Mouse (Mus musculus) liver, embryonic 13.5 days (tissue): ENCODE data around the gene Zbtb20. TPM values are rescaled to one million over a fixed set of nuclear protein-coding genes. Genes with fewer than 3 reads are reported as not detected.

Experiments
- ATAC-seq: fragments of 200-750 bp; cut with Nextera tagmentation; 2 replicates; pipeline ENCODE4 v1.8.0; 2017; ENCODE audit warnings: low read depth, mild to moderate bottlenecking, moderate number of reproducible peaks, moderate library complexity
- DNase-seq: peaks from one replicate; pipeline ENCODE4 v3.0.0; 2022
- H3K27ac ChIP-seq: fragments of 300-500 bp; sonication (generic); 2 replicates; pipeline ENCODE4 v1.5.1; 2015; ENCODE audit warnings: moderate library complexity, mild to moderate bottlenecking, inconsistent platforms
- H3K27me3 ChIP-seq: fragments of 300-500 bp; sonication (generic); 2 replicates; pipeline ENCODE4 v1.6.1; 2015; ENCODE audit warnings: mild to moderate bottlenecking, inconsistent platforms
- H3K36me3 ChIP-seq: fragments of 300-500 bp; sonication (generic); 2 replicates; pipeline ENCODE4 v1.6.1; 2015; ENCODE audit warnings: mild to moderate bottlenecking, inconsistent platforms
- H3K4me1 ChIP-seq: fragments of 300-500 bp; sonication (generic); replicated peaks from 2 replicates; pipeline ENCODE4 v1.6.1; 2015; ENCODE audit warnings: inconsistent platforms
- H3K4me2 ChIP-seq: fragments of 300-500 bp; sonication (generic); 2 replicates; pipeline ENCODE4 v1.6.1; 2015; ENCODE audit warnings: inconsistent platforms, mild to moderate bottlenecking, moderate library complexity
- H3K4me3 ChIP-seq: fragments of 300-500 bp; sonication (generic); replicated peaks from 2 replicates; pipeline ENCODE4 v1.5.1; 2015; ENCODE audit warnings: mild to moderate bottlenecking, inconsistent platforms
- H3K9ac ChIP-seq: fragments of 300-500 bp; sonication (generic); 2 replicates; pipeline ENCODE4 v1.6.1; 2015; ENCODE audit warnings: mild to moderate bottlenecking, inconsistent platforms
- H3K9me3 ChIP-seq: fragments of 300-500 bp; sonication (generic); replicated peaks from 2 replicates; pipeline ENCODE4 v1.6.1; 2016; ENCODE audit warnings: inconsistent platforms
- WGBS: fragments of 180-500 bp; shearing (Covaris S2); methylation state at CpG from one replicate; pipeline ENCODE4 v1.1.7; 2015; ENCODE audit not compliant: insufficient replicate concordance; 5-methylcytosine and 5-hydroxymethylcytosine counted together
- polyA plus RNA-seq: library from polyadenylated mRNA; unstranded; fragments of >200 nt; fragmentation: Nextera tagmentation; extraction: Ambion mirVana; gene quantifications from 2 replicates; pipeline ENCODE4 v1.2.1, GENCODE M21; 2015

The Zbtb20 gene
- polyA plus RNA-seq, 1 experiment from 2014 or later: 2.5 TPM

- no peak for ATAC-seq
- no peak overlapping the region for H3K9ac ChIP-seq
- H3K27me3 ChIP-seq: no peaks in the 10 kb centered on the region
- 67% methylated on average over 4 of the region's 4 CpGs for WGBS
- H3K4me2 ChIP-seq: no peak overlapping the region
- DNase-seq: no peak
- no peaks in the 10 kb centered on the region for H3K4me1 ChIP-seq
- no peaks in the 10 kb centered on the region for H3K36me3 ChIP-seq
- no peak overlapping the region for H3K27ac ChIP-seq
- H3K4me3 ChIP-seq: no peak overlapping the region
- H3K9me3 ChIP-seq: no peaks in the 10 kb centered on the region
Observed at GRCm38 (mm10) chr16:43393382-43393781, 517.7 kb downstream of the Zbtb20 start.

- Histone ChIP-seq H3K4me3 (no peak overlapping the region), H3K4me2 (no peak overlapping the region), H3K27ac (no peak overlapping the region), H3K4me1 (no peaks in the 10 kb centered on the region), H3K9me3 (no peaks in the 10 kb centered on the region), H3K27me3 (no peaks in the 10 kb centered on the region), H3K9ac (no peak overlapping the region), H3K36me3 (no peaks in the 10 kb centered on the region)
- DNase-seq (no peak), ATAC-seq (no peak)
- 71% methylated on average over 9 of the region's 9 CpGs for WGBS
Observed at GRCm38 (mm10) chr16:43394013-43394568, 518.4 kb downstream of the Zbtb20 start.

GRCm38 (mm10) chr16:43394760-43395159 is 519.1 kb downstream of the Zbtb20 start:
- no peak overlapping the region for H3K4me2 ChIP-seq
- 53% methylated on average over 2 of the region's 2 CpGs for WGBS
- ATAC-seq: no peak
- no peak overlapping the region for H3K27ac ChIP-seq
- H3K4me3 ChIP-seq: no peak overlapping the region
- H3K27me3 ChIP-seq: no peaks in the 10 kb centered on the region
- no peaks in the 10 kb centered on the region for H3K9me3 ChIP-seq
- no peaks in the 10 kb centered on the region for H3K36me3 ChIP-seq
- H3K9ac ChIP-seq: no peak overlapping the region
- no peaks in the 10 kb centered on the region for H3K4me1 ChIP-seq
- DNase-seq: no peak

- no peaks in the 10 kb centered on the region for H3K36me3 ChIP-seq
- no peaks in the 10 kb centered on the region for H3K4me1 ChIP-seq
- H3K27me3 ChIP-seq: no peaks in the 10 kb centered on the region
- ATAC-seq (no peak), DNase-seq (no peak)
- H3K9me3 ChIP-seq: no peaks in the 10 kb centered on the region
- WGBS: 72% methylated on average over 11 of the region's 11 CpGs
- no peak overlapping the region for H3K4me3 ChIP-seq
- no peak overlapping the region for H3K4me2 ChIP-seq
- H3K9ac ChIP-seq: no peak overlapping the region
- H3K27ac ChIP-seq: no peak overlapping the region
Observed at GRCm38 (mm10) chr16:43396849-43397628, 521.4 kb downstream of the Zbtb20 start.

GRCm38 (mm10) chr16:43397629-43398323 is 522.1 kb downstream of the Zbtb20 start:
- WGBS: 65% methylated on average over 3 of the region's 3 CpGs
- no peak for ATAC-seq
- no peak overlapping the region for H3K4me2 ChIP-seq
- H3K4me3 ChIP-seq: no peak overlapping the region
- H3K36me3 ChIP-seq: no peaks in the 10 kb centered on the region
- no peak for DNase-seq
- H3K9ac ChIP-seq: no peak overlapping the region
- H3K27me3 ChIP-seq: no peaks in the 10 kb centered on the region
- no peak overlapping the region for H3K27ac ChIP-seq
- H3K9me3 ChIP-seq: no peaks in the 10 kb centered on the region
- H3K4me1 ChIP-seq: no peaks in the 10 kb centered on the region

- Histone ChIP-seq H3K4me3 (no peak overlapping the region), H3K9me3 (no peaks in the 10 kb centered on the region), H3K36me3 (no peaks in the 10 kb centered on the region), H3K4me2 (no peak overlapping the region), H3K27me3 (no peaks in the 10 kb centered on the region), H3K9ac (no peak overlapping the region), H3K4me1 (no peaks in the 10 kb centered on the region), H3K27ac (no peak overlapping the region)
- ATAC-seq (no peak), DNase-seq (no peak)
Observed at GRCm38 (mm10) chr16:43399428-43399827, 523.7 kb downstream of the Zbtb20 start.

- Histone ChIP-seq H3K27ac (no peak overlapping the region), H3K9me3 (no peaks in the 10 kb centered on the region), H3K4me3 (no peak overlapping the region), H3K27me3 (no peaks in the 10 kb centered on the region), H3K9ac (no peak overlapping the region), H3K36me3 (no peaks in the 10 kb centered on the region), H3K4me1 (no peaks in the 10 kb centered on the region), H3K4me2 (no peak overlapping the region)
- DNase-seq (no peak), ATAC-seq (no peak)
Observed at GRCm38 (mm10) chr16:43400046-43400445, 524.4 kb downstream of the Zbtb20 start.

GRCm38 (mm10) chr16:43400949-43401348 is 525.3 kb downstream of the Zbtb20 start:
- ATAC-seq: no peak
- Histone ChIP-seq H3K27ac (no peak overlapping the region), H3K4me3 (no peak overlapping the region), H3K36me3 (no peaks in the 10 kb centered on the region), H3K27me3 (no peaks in the 10 kb centered on the region), H3K4me2 (no peak overlapping the region), H3K9me3 (no peaks in the 10 kb centered on the region), H3K9ac (no peak overlapping the region), H3K4me1 (no peaks in the 10 kb centered on the region)
- DNase-seq: no peak
- WGBS: 56% methylated on average over 2 of the region's 2 CpGs

- Histone ChIP-seq H3K27ac (no peak overlapping the region), H3K4me2 (no peak overlapping the region), H3K9ac (no peak overlapping the region), H3K36me3 (no peaks in the 10 kb centered on the region), H3K4me1 (no peaks in the 10 kb centered on the region), H3K27me3 (no peaks in the 10 kb centered on the region), H3K4me3 (no peak overlapping the region), H3K9me3 (no peaks in the 10 kb centered on the region)
- DNase-seq (no peak), ATAC-seq (no peak)
- WGBS: 58% methylated on average over 4 of the region's 4 CpGs
Observed at GRCm38 (mm10) chr16:43402888-43403287, 527.2 kb downstream of the Zbtb20 start.

GRCm38 (mm10) chr16:43405089-43405488 is 529.4 kb downstream of the Zbtb20 start:
- DNase-seq (no peak), ATAC-seq (no peak)
- no peaks in the 10 kb centered on the region for H3K4me1 ChIP-seq
- H3K36me3 ChIP-seq: no peaks in the 10 kb centered on the region
- no peak overlapping the region for H3K4me3 ChIP-seq
- no peak overlapping the region for H3K4me2 ChIP-seq
- 68% methylated on average over 3 of the region's 3 CpGs for WGBS
- no peak overlapping the region for H3K9ac ChIP-seq
- H3K27me3 ChIP-seq: no peaks in the 10 kb centered on the region
- H3K9me3 ChIP-seq: no peaks in the 10 kb centered on the region
- no peak overlapping the region for H3K27ac ChIP-seq

GRCm38 (mm10) chr16:43407594-43408142 is 532.0 kb downstream of the Zbtb20 start:
- Histone ChIP-seq H3K4me1 (no peaks in the 10 kb centered on the region), H3K4me3 (no peak overlapping the region), H3K27ac (no peak overlapping the region), H3K27me3 (no peaks in the 10 kb centered on the region), H3K36me3 (no peaks in the 10 kb centered on the region), H3K4me2 (no peak overlapping the region), H3K9ac (no peak overlapping the region), H3K9me3 (no peaks in the 10 kb centered on the region)
- 38% methylated on average over 2 of the region's 2 CpGs for WGBS
- no peak for ATAC-seq
- DNase-seq: no peak
